Mouse (Mus musculus) neural tube, embryonic 15.5 days (tissue): Measurements from ENCODE around the gene Gm20479. TPM values are rescaled to one million over a fixed set of nuclear protein-coding genes. Genes with fewer than 3 reads are reported as not detected.

Experiments used
- ATAC-seq: fragments of 200-750 bp; cut with Nextera tagmentation; 2 replicates; pipeline ENCODE4 v1.8.0; 2017; ENCODE audit warnings: mild to moderate bottlenecking, moderate TSS enrichment, moderate library complexity; ENCODE audit not compliant: low FRiP score
- H3K27ac ChIP-seq: fragments of 300-500 bp; sonication (generic); replicated peaks from 2 replicates; pipeline ENCODE4 v1.5.1; 2015; ENCODE audit warnings: mild to moderate bottlenecking, inconsistent platforms
- H3K27me3 ChIP-seq: fragments of 300-500 bp; sonication (generic); replicated peaks from 2 replicates; pipeline ENCODE4 v1.6.1; 2015; ENCODE audit warnings: inconsistent platforms
- H3K36me3 ChIP-seq: fragments of 300-500 bp; sonication (generic); 2 replicates; pipeline ENCODE4 v1.6.1; 2015; ENCODE audit warnings: inconsistent platforms
- H3K4me1 ChIP-seq: fragments of 300-500 bp; sonication (generic); 2 replicates; pipeline ENCODE4 v1.6.1; 2015; ENCODE audit warnings: inconsistent platforms
- H3K4me2 ChIP-seq: fragments of 300-500 bp; sonication (generic); 2 replicates; pipeline ENCODE4 v1.6.1; 2015; ENCODE audit warnings: inconsistent platforms, mild to moderate bottlenecking, moderate library complexity
- H3K4me3 ChIP-seq: fragments of 300-500 bp; sonication (generic); replicated peaks from 2 replicates; pipeline ENCODE4 v1.5.1; 2015; ENCODE audit warnings: mild to moderate bottlenecking, inconsistent platforms
- H3K9ac ChIP-seq: fragments of 300-500 bp; sonication (generic); replicated peaks from 2 replicates; pipeline ENCODE4 v1.6.1; 2015; ENCODE audit warnings: mild to moderate bottlenecking, inconsistent platforms
- H3K9me3 ChIP-seq: fragments of 300-500 bp; sonication (generic); replicated peaks from 2 replicates; pipeline ENCODE4 v1.6.1; 2016; ENCODE audit warnings: inconsistent platforms
- WGBS: fragments of 180-500 bp; shearing (Covaris S2); methylation state at CpG from one replicate; pipeline ENCODE4 v1.1.7; 2015; ENCODE audit warnings: mixed read lengths; 5-methylcytosine and 5-hydroxymethylcytosine counted together
- polyA plus RNA-seq: library from polyadenylated mRNA; unstranded; fragments of >200 nt; fragmentation: Nextera tagmentation; extraction: Ambion mirVana; gene quantifications from 2 replicates; pipeline ENCODE4 v1.2.1, GENCODE M21; 2015

Gene Gm20479
- polyA plus RNA-seq, 1 experiment from 2014 or later = not detected

DNA sequence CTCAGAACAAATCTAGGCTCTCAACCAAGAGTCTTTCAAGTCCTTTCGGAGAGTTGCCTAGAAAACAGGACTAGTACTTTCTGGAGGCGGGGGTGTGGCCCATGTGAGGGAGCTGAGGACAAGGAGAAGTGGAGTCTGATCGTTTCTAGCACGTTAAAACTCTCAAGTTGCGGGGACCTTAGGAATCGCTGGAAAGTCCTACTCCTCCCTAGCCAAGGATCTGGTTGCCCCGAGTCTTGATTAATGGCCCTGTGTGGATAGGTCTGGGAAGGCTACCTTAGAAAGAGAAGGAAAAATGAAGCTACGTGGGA, 25.7 kb downstream of the Gm20479 start:
- 3% methylated on average over 8 of the region's 8 CpGs for WGBS
- Histone ChIP-seq H3K27ac (no peak overlapping the region), H3K4me3 (peak overlapping the region; percentile 39), H3K9me3 (no peaks in the 10 kb centered on the region), H3K36me3 (no peaks in the 10 kb centered on the region), H3K4me1 (peaks cover 64% of the 10 kb centered on the region), H3K27me3 (peaks cover 98% of the 10 kb centered on the region), H3K9ac (no peak overlapping the region), H3K4me2 (peak overlapping the region; percentile 97)
- ATAC-seq = no peak

DNA sequence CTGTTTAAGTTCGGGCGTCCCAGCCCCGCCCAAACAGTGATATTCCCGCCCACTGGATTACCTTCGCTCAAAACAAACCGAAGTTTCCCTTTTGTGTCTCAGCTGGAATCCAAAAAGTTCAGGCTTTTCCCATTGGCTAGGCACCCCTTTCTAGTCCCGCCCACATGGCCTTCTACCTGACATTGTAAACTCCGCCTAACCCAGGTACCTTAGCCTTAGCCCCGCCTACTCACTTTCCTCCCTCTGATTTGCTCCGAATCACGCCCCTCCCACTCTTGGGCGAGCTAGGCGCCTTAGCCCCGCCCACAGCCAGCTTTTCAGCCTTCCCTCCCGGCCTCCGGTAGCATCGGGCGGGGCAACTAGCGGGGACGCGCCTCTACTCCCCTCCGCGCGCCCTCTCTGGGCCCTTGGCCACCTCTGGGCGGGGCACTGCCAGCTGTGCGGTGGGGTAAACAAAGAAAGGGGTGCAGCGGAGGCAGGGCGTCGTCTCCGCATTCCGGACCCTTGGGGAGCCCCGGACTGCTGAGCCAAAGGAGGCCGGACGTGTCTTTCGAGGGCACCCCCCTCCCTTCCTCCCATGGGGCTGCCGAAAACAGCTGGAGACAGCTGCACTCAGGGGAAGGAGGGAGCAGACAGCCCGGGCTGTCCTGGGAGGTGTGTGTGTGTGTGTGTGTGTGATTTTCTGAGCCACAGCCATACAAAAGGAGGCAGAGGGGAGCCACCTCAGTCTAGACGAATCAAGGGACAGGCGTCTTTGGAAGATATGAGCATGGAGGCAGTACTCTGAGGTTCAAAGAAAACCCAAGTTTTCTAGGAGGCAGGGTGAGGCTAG, 26.3 kb downstream of the Gm20479 start:
- H3K27me3 ChIP-seq = peaks cover 98% of the 10 kb centered on the region
- under 1% methylated on average over 39 of the region's 39 CpGs for WGBS
- no peaks in the 10 kb centered on the region for H3K9me3 ChIP-seq
- H3K4me2 ChIP-seq = peak overlapping the region; percentile 97
- peaks cover 64% of the 10 kb centered on the region for H3K4me1 ChIP-seq
- no peak for ATAC-seq
- H3K4me3 ChIP-seq = peak overlapping the region; percentile 39
- H3K27ac ChIP-seq = no peak overlapping the region
- H3K9ac ChIP-seq = 0 out of 2 replicates have a peak overlapping the region, but pooled peaks have one; percentile 8
- no peaks in the 10 kb centered on the region for H3K36me3 ChIP-seq

- no peaks in the 10 kb centered on the region for H3K9me3 ChIP-seq
- WGBS = 22% methylated on average over 17 of the region's 17 CpGs
- H3K36me3 ChIP-seq = no peaks in the 10 kb centered on the region
- ATAC-seq = no peak
- peaks cover 97% of the 10 kb centered on the region for H3K27me3 ChIP-seq
- 0 out of 2 replicates have a peak overlapping the region, but pooled peaks have one; percentile 39 for H3K4me3 ChIP-seq
- H3K4me1 ChIP-seq = peaks cover 71% of the 10 kb centered on the region
- no peak overlapping the region for H3K9ac ChIP-seq
- peak overlapping the region; percentile 97 for H3K4me2 ChIP-seq
- H3K27ac ChIP-seq = no peak overlapping the region
Observed at GRCm38 (mm10) chr7:27329981-27330380, 27.2 kb downstream of the Gm20479 start.

DNA sequence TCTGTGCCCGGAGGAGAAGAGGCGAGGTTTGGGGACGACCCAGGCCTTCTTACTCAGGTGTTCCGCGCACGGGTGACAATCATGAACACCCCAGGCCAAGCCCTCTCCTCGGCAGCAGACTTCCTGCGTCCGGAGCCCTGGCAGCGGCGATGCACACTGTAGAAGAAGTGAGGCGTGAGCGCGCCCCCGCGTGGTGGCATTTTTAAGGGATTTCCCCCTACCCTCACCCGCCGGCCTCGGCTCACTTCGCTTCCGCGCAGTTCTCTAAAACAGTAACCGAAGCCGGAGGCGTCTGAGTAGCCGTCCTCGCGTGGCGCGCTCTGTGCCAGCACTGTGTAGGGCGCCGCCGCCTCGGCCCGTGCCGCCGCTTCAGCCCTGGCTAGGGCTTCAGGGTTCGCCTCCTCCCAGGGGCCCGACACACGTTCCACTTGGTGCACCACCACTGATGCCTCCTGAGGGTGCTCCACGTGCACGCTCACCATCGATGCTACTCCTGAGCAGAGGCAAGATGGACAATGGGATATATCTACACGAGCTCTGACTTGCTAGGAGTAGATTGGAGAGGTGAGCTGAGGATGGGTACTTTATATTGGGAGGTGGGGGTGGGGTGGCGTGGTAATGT, 27.8 kb downstream of the Gm20479 start:
- Histone ChIP-seq H3K27me3 (peaks cover 97% of the 10 kb centered on the region), H3K36me3 (no peaks in the 10 kb centered on the region), H3K9me3 (no peaks in the 10 kb centered on the region), H3K4me2 (peak overlapping the region; percentile 46), H3K4me3 (peak overlapping the region; percentile 26), H3K9ac (no peak overlapping the region), H3K4me1 (peaks cover 66% of the 10 kb centered on the region), H3K27ac (no peak overlapping the region)
- WGBS = 5% methylated on average over 45 of the region's 45 CpGs
- peak; percentile 32 for ATAC-seq

GRCm38 (mm10) chr7:27328648-27329047, 28.6 kb downstream of the Gm20479 start:
- peaks cover 58% of the 10 kb centered on the region for H3K4me1 ChIP-seq
- ATAC-seq = no peak
- WGBS = 40% methylated on average over 16 of the region's 16 CpGs

GRCm38 (mm10) chr7:27328161-27328560, 29.1 kb downstream of the Gm20479 start:
- no peak overlapping the region for H3K27ac ChIP-seq
- no peaks in the 10 kb centered on the region for H3K9me3 ChIP-seq
- WGBS = 86% methylated on average over 11 of the region's 11 CpGs
- H3K4me2 ChIP-seq = no peak overlapping the region
- peaks cover 92% of the 10 kb centered on the region for H3K27me3 ChIP-seq
- no peaks in the 10 kb centered on the region for H3K36me3 ChIP-seq
- no peak for ATAC-seq
- no peak overlapping the region for H3K9ac ChIP-seq
- H3K4me1 ChIP-seq = peaks cover 53% of the 10 kb centered on the region
- H3K4me3 ChIP-seq = no peak overlapping the region

More at GRCm38 (mm10) chr7:27328648-27329047, 28.6 kb downstream of the Gm20479 start:
- H3K9ac ChIP-seq = no peak overlapping the region
- H3K4me2 ChIP-seq = no peak overlapping the region
- H3K27ac ChIP-seq = no peak overlapping the region
- no peak overlapping the region for H3K4me3 ChIP-seq
- no peaks in the 10 kb centered on the region for H3K9me3 ChIP-seq
- H3K36me3 ChIP-seq = no peaks in the 10 kb centered on the region
- H3K27me3 ChIP-seq = peaks cover 96% of the 10 kb centered on the region

- no peak overlapping the region for H3K27ac ChIP-seq
- peaks cover 85% of the 10 kb centered on the region for H3K27me3 ChIP-seq
- H3K4me1 ChIP-seq = peaks cover 46% of the 10 kb centered on the region
- ATAC-seq = no peak
- H3K36me3 ChIP-seq = no peaks in the 10 kb centered on the region
- no peaks in the 10 kb centered on the region for H3K9me3 ChIP-seq
- 96% methylated on average over 8 of the region's 8 CpGs for WGBS
- H3K4me3 ChIP-seq = no peak overlapping the region
- no peak overlapping the region for H3K9ac ChIP-seq
- no peak overlapping the region for H3K4me2 ChIP-seq
Observed at GRCm38 (mm10) chr7:27327500-27327899, 29.7 kb downstream of the Gm20479 start.

- Histone ChIP-seq H3K9me3 (no peaks in the 10 kb centered on the region), H3K4me1 (peaks cover 37% of the 10 kb centered on the region), H3K4me2 (peak overlapping the region; percentile 47), H3K27me3 (peaks cover 79% of the 10 kb centered on the region), H3K27ac (no peak overlapping the region), H3K36me3 (no peaks in the 10 kb centered on the region), H3K9ac (no peak overlapping the region), H3K4me3 (0 out of 2 replicates have a peak overlapping the region, but pooled peaks have one; percentile 31)
- WGBS = 34% methylated on average over 34 of the region's 34 CpGs
- ATAC-seq = no peak
Observed at GRCm38 (mm10) chr7:27326101-27326880, 30.9 kb downstream of the Gm20479 start.

DNA sequence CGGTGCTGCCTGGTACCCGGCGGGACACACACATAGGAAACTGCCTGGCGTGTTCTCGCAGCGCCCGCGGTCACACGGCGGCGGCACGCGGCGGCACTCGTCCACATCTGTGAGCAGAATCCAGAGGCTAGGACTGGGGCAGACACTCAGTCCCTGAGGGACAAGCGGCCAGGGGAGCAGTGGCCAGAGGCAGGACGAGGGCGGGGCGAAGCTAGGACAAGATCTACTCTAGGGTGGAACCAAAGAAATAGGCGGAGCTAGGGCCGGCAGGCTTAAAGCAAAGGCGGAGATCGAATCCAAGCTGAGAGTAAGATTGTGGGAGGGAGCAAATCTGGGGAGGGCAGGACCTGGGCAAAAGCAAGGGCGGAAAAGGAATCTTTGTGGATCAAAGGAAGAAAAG, 31.5 kb downstream of the Gm20479 start:
- peak overlapping the region; percentile 31 for H3K4me3 ChIP-seq
- WGBS = 3% methylated on average over 24 of the region's 24 CpGs
- no peaks in the 10 kb centered on the region for H3K9me3 ChIP-seq
- 0 out of 2 replicates have a peak overlapping the region, but pooled peaks have one; percentile 2 for H3K9ac ChIP-seq
- peaks cover 73% of the 10 kb centered on the region for H3K27me3 ChIP-seq
- H3K4me1 ChIP-seq = peaks cover 31% of the 10 kb centered on the region
- H3K27ac ChIP-seq = no peak overlapping the region
- no peaks in the 10 kb centered on the region for H3K36me3 ChIP-seq
- H3K4me2 ChIP-seq = peak overlapping the region; percentile 47
- no peak for ATAC-seq

DNA sequence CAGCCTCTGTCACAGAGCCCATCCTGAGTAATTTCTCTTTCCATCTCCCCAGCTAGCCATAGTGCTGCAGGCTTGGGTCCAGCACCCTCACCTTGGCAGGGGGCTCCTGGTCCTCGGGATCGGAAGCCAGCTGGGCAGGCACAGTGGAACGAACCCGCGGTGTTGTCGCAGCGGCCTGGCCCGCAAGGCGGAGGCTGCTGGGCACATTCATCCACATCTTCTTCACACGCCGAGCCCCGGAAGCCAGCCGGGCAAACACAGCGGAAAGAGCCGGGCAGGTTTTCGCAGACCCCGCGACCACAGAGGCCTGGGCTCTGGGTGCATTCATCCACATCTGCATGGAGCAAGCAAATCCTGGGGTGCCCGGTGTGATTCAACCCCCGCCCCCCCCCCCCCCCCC, 32.3 kb downstream of the Gm20479 start:
- no peak for ATAC-seq
- no peak overlapping the region for H3K9ac ChIP-seq
- no peak overlapping the region for H3K4me3 ChIP-seq
- H3K4me1 ChIP-seq = peaks cover 24% of the 10 kb centered on the region
- H3K27ac ChIP-seq = no peak overlapping the region
- no peaks in the 10 kb centered on the region for H3K9me3 ChIP-seq
- 41% methylated on average over 20 of the region's 20 CpGs for WGBS
- no peak overlapping the region for H3K4me2 ChIP-seq
- H3K27me3 ChIP-seq = peaks cover 66% of the 10 kb centered on the region
- H3K36me3 ChIP-seq = no peaks in the 10 kb centered on the region

DNA sequence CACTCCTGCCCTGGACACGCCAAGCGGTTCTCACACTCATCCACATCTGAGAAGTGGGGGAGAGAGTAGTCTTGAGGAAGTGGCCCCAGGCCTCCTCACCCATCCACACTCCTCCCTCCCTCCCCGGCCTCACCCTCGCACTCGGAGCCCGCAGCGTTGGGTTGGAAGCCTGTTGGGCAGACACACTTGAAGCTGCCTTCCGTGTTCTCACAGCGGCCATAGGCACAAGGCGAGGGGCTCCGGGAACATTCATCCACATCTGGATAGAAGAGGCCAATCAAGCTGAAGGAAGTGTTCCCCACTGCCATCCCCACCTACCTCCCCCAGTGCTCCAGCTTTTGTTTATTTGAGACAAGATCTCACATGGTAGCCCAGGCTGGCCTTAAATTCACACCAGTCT, 33.1 kb downstream of the Gm20479 start:
- H3K27me3 ChIP-seq = peaks cover 60% of the 10 kb centered on the region

More for the DNA sequence above, 33.1 kb downstream of the Gm20479 start:
- no peak overlapping the region for H3K9ac ChIP-seq
- 97% methylated on average over 11 of the region's 11 CpGs for WGBS
- no peaks in the 10 kb centered on the region for H3K36me3 ChIP-seq
- no peak overlapping the region for H3K4me3 ChIP-seq
- ATAC-seq = no peak
- no peak overlapping the region for H3K4me2 ChIP-seq
- peaks cover 16% of the 10 kb centered on the region for H3K4me1 ChIP-seq
- no peaks in the 10 kb centered on the region for H3K9me3 ChIP-seq
- H3K27ac ChIP-seq = no peak overlapping the region
